Mouse (Mus musculus) WW6 (cell line): ENCODE data around the gene Grasp.

ENCODE experiments used
- DNase-seq: peaks from one replicate; pipeline ENCODE4 v3.0.0-alpha.2; 2013; ENCODE audit warnings: low read depth, low spot score

Gene Grasp

DNA sequence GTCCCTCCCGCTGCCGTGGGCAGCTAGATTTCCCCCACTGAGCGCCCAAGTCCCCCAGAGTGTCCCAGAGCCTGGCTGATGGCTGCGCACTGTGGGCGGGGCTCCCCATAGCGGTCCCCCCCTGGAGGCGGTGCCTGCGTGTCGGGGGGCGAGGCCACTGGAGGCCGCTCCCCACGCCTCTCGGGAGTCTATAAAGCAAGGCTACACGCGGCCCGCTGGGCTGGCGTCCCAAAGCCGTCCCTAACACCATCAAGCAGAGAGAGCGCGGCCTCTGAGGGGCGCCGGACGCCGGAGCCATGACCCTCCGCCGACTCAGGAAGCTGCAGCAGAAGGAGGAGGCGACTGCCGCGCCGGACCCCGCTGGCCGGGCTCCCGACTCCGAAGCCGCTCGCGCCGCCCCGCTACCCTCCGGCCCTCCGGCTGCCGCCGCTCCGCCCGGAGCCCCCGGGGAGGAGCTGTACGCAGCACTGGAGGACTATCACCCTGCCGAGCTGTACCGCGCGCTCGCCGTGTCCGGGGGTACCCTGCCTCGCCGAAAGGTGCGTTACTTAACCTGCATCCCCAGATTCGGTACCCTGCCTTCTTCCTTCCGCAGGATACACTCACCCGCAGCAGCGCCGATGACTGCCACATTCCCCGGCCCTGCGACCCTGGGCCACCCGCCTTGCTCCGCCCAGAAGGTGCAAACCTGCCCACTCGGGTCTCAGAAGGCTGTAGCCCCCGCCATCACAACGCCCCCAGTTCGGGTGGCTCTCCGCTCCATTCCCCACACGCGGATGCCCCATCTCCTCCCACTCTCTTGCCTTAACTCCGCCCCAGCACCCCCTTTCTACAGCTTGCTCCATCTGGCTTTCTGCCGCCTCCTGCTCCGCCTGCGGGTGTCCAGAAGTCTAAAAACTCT, at the start of gene Grasp:
Gene Grasp, plus strand, starts transcription at position 183 of the 901 bp plus-strand sequence.
- no peak for DNase-seq

DNA sequence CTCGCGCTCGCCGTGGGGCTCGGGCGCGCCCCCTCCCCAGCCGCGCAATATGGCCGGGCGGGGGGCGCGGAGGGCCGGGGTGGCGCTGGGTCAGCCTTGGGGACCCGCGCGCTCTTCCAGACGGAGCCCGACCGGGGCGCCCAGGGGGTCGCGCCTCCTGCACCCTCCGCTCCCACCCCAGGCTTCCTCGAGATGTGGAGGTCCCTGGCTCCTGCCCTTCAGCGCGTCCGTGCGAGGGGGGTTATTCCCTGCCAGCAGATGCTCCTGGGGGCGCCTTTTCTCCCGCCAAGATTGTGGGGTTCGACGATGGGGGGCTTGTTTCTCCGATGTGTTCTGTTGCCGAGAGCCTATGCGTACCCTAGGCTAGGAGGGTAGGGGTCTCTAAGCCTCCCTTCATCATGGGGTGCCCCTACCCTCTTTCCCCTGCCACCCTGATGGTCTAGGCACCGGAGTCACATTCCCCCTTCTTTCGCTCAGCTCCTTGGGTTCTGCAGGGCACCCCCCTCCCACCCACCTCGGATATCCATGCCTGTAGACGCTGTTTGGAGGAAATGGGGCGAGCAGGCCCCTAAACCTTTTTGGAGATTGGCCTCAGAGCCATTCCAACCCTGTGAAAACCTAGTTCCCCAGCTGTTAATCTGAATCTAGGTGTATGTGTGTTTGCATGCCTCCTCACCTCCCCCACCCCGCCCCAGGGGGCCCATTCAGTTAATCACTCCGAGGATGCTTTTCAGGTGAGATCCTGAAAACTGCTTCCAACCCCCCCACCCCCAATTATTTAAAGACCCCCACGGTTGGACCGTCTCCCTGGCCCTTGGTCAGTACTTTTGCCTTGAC, 49.5 kb upstream of the Grasp start:
- no peak for DNase-seq

DNA sequence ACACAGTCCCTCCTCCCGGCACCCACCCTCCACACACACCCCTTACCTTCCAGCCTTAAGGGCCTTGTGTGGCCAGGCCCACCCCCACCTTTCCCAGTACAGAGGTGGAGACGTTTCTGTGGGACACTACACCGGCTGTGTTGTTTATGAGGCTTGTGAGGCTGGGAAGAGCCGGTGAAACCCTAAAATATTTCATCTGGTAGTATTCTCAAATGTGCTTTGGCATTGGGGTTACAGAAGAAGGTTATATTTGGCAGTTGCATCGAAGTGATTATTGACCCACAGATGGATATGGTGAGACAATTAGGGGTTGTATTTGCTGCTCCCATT, 48.9 kb upstream of the Grasp start:
- DNase-seq = no peak

DNA sequence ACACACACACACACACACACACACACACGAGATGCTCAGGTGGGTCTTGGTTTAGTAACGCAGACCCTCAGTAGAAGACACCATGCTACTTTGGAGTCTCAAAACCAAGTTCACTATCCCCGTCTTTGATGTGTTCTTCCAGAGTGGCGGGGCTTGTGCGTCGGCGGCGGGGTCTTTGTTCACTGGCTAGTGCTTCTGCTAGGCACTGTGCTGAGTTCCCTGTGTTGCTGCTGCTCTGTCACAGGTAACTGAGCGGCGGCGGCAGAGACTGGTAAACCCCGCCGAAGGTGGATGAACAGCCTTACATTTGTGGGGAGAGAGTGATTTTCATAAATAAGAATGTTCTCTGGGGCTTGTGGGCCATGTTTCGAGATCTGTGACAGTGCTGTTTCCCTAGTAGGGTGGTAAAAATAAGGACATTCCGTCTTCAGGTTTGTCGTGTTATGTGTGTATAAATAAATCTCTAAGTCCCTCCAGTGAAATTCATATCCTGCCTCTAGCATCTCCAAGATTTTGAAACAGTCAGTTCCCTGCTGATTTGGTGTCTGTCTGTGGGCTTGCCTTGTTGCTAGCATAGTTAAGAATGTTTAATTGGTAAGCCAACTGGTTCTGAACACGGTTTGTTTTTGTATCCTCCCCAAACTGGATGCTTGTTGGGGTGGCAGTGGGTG, 48.2 kb upstream of the Grasp start:
- DNase-seq = no peak

DNA sequence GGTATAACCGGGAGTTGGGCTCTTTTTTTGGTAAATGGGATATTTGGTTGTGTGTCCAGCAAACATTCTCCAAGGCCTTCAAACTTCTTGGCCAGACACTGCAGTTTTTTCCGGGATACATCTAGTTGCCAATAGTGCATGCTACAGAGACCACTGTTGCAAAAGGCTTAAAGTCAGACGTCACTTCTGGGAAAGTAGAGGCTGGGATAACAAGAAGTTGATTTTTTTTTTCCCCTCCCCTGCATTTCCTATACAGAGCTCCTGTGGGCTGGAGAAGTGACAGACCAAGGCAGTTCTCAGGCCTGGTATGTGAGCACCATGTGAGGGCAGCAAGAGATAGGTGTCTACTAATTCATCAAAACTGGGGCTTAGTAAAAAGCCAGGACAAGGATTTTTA, 47.7 kb upstream of the Grasp start:
- no peak for DNase-seq

DNA sequence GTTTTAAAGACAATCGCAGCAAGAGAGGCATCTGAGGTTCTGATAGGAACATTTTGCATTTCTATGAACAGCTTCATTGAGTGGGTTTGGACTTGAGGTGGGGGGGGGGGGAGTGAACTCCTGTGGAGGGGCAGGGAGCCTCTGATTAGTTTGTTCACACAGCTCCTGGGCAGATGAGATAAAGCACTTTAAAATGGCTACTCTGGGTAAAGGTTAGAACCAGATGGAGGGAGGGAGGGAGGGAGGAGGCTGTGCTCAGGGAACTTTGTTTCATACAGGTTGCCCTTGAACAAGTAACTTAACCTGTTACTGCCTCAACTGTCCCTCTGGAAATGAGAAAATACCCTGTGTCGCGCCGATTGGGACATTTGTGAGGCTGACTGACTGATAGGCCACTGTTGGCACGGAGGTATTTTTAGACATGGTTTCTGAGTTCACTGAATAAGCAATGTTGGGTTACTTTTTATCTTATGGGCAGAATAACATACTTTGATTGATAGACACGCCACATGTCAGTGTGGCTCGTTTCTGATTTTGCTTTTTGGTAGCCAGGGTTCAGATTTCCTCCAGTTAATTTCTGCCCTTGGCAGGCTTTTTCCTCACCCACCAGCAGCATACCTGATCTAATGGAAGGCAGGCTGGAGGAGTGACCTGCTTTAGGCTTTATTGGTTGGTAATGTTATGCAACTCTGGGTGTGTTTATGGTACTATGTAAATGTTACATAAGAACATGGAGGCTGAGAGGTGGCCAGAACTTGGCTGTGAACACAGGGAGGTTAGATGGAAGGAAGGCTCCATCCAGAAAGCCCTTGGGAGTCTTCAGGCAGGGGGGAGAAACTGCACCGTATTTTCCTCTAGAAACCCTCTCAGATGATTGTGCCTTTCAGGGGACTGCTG, 46.9 kb upstream of the Grasp start:
- no peak for DNase-seq

DNA sequence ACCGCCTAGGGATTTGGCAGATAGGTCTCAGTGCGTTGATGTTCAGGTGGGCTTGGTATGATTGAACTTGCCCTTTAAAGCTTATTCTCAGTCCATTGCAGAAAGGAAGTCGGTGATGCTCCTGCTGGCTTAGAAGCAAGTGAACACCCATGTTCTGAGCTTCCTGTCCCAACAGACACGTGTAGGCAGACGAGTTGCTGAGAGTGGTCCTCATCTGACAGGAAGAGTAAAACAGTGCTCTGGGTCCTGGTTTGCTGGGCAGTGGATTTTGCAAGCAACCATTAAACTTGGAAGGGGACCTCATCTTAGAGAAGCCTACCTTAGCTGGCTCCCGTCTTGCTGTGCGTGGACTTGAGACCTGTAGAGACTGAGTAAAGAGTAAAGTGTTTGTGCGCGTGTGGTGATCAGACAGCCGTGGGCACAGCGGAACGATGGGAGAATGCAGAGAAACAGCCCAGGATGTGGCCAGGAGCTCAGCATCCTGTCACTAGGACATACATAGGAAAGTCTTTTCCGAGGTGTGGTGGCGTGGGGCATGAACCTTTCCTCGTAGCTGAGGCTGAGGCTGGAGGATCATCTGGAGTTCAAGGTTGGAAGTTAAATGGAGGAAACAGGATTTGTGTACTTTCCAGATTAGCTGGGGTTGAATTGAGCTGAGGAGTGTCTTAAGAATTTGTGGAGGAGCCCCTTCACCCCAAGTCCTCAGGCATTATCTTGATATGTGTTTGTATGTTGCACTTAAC, 43.5 kb upstream of the Grasp start:
- no peak for DNase-seq

DNA sequence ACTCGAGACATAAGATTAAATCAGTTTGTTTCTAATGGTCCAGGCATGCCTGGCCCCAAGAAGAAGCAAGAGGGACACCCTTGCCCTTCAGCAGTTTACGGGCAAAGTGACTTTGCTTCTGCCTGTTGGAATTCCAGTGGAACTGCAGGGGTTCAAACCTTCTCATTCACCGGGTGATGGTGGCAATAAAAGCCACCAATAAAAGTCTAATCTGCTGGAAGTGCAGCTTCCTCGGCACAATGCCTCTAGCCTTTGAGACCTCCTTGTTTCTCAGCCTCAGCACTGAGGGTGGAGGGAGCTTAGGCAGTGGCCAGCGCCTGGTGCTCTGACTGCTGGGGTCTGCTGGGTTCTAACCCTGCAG, 42.9 kb upstream of the Grasp start:
- no peak for DNase-seq

DNA sequence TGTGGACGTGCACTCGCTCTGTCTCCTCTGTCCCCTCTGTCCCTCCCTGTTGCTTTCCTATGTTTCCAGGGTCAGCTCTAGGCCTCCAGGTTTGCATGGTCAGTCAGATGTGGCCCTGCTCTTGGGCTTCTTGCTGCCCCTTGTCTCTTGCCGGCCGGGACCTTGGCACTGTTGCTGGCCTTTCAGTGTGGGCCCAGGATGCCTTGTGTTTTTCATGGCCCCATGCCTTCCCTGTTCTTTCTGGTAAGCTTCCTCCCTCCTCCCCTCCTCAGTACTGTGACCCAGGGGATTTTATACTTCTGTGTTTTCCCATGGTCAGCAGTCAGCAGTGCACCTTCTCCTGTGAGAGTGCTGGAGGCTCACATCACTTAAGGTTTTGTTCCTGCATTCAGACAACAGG, 42.5 kb upstream of the Grasp start:
- no peak for DNase-seq

DNA sequence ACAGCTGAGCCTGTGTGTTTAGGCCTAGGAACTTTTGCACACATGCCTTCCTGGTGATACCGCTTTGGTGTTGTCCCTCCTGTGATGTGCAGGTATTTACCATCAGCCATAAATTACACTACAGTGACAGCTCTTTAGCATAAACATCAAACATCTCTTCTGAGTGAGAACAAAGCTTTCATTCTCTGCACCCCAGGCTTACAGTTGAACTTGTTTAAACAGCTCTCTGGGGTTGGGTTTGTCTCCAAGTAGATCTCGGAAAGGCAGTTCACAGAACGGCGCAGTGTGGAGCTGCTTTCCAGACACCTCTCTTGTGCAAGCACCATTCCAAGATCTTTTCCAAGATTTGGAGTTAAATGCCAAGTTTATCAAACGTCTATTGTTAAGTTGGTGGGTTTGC, 41.3 kb upstream of the Grasp start:
- DNase-seq = no peak

DNA sequence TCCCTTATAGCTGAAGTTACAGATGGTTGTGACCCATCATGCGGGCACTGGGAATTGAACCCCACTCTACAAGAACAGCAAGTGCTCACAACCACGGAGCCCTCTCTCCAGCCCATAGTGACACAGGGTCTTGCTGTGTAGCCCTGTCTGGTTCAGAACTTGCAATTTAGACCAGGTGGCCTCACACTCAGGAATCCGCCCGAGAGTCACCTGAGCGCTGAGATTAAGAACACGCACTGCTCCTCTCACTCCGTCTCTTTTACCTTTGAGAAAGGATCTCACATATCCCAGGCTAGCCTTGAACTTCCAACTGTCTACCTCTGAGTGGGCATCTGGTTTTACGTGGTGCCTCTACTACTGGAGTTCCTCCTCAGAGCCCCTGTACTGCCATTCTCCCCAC, 39.7 kb upstream of the Grasp start:
- no peak for DNase-seq

DNA sequence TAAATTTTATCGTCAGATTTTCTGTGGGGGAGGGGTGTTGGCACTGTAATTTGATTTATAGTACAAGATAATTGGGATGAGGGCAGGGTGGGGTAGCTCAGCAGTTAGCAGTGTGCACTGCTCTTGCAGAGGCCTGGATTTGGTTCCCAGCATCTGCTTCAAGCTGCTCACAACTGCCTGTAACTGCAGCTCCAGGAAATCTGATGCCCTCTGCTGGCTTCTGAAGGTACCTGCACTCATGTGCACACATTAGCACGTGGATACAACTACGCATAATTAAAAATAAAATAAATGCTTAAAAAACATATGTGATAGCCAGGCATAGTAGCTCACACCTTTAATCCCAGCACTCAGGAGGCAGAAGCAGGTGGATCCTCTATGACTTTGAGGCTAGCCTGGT, 38.4 kb upstream of the Grasp start:
- no peak for DNase-seq

DNA sequence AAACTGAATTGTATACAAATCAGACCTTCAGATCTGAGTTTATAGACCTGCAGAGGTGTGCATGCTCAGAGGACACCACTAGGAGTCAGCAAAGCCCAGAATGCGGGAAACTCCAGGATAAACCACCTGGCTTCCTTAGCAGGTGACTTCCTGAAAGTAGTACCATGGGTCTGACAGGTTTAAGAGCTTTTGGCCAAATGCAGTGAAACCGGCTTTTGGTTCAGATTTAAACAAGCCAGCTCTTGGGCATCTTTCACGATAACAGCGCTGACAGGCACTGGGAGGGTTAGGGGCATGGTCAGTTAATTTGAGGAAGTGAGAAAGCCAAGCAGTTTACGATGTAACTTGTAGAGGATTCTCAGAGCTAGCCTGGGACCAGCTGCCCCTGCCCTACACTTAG, 36.1 kb upstream of the Grasp start:
- DNase-seq = no peak

DNA sequence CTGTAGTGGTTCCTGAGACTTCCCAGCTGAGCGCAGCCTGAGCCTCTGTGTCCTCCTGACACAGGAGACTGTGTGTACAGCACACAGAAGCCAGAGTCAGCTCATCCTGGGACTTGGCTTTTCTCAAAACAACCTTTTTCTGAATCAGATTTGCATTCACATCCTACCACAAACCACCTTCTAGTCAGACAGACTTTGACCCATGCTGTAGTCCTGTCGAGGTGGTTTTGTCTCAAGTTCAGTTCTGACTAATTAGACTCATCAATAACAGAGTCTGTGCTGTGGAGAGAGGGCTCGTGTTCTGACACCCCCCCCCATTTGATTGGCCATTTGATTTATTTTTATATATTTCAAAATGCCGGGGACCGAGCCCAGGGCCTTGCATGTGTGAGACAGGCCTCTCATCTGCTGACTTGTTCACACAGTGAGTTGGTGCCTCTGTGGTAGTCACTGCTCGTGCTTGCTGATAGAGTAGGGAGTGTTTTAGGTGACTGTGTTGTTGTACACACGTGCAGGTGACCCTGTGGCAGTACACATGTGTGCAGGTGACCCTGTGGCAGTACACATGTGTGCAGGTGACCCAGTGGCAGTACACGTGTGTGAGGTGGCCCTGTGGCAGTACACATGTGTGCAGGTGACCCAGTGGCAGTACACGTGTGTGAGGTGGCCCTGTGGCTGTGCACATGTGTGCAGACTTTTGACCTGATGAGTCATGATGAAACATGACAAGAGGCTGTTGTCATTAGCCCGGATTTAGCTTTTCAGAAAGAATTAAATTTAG, 33.8 kb upstream of the Grasp start:
- DNase-seq = no peak

DNA sequence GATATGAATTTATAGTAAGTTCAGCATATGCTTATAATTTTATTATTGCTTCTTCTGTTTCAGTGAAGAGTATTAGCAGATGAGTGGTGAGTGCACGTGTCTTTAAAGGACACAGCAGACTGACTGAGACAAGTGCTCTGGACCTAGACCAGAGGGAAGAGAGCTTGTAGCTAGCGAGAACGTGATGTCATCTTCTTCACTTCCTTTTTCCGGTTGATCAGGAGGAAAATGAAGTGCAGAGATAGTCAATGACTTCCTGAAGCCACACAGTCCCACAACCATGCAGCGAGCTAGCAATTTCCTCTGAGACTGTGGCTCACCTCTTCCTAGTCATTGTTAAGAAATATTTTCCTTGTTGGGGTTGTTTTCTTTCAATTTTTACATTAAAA, 33.2 kb upstream of the Grasp start:
- no peak for DNase-seq

DNA sequence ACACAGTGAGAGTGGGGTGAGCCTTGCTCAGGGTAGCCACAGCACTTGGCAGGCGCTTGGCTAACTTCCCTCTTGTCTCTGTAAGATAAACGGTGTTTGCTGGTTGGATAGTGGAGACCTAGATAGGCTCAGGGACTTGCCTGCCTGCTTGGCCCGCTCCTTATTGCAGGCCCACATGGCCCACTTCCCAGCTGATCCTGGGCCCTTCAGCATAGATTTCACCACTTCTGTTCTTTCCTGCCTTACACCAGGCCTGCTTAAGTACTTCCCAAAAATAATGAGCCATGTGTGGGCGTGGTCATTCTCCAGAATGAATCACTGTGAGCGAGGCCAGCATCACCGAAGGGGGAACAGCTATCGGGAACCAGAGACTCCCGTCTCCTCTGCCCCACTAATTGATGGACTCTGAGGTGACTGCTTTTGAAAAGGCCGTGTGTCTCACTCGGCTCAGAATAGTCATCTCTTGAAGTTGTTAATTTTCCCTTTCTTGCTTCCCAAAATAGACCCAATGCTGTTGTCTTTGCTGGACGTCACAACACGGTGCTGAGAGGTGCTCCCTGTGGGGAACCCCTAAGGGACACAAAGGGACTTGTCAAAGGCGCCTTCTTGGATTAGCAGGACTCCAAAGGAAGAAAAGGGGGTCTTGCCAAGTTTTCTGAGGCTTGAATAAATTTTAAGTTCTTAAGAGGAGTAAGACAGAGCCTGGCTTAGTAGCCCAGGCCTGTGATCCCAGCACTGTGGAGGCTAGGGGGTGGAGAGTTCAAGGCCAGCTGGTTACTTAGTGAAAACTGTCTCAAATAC, 32.3 kb upstream of the Grasp start:
- no peak for DNase-seq

DNA sequence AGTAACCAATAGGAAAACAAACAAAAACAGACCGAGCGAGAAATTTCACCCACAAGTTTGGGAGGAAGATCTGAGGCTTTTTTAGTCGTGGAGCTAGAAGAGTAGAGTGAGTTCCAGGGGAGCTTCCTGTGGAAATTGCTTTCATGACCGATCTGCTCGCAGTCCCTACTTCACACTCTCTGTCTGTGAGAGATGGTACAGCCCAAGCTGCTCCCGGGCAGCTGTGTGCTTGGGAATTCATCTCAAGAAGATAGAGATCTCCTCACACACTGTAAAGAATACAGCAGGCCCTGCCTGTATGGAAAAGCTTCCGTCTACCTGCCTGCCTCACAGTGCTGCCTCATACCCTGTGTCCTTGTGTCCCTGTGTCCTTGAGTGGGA, 31.7 kb upstream of the Grasp start:
- DNase-seq = no peak

DNA sequence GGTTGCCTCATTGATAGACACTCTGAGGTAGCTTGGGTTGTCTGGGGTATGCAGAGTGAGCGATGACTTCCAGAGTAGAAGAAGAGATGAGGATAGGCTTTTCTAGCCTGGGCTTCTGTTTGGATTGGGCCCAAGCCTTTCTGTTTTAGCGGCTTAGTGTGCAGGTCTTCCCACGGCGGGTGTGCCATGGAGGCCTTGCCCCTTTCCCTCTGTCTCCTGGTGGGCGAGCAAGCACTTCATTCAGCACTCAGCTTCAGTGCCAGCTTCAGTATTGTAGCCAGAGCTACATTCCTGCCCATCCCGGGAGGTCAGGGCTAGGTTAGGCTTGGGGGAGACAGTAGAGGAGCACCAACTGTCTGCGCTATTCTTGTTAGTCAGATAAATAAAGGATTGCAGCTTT, 31.3 kb upstream of the Grasp start:
- no peak for DNase-seq

DNA sequence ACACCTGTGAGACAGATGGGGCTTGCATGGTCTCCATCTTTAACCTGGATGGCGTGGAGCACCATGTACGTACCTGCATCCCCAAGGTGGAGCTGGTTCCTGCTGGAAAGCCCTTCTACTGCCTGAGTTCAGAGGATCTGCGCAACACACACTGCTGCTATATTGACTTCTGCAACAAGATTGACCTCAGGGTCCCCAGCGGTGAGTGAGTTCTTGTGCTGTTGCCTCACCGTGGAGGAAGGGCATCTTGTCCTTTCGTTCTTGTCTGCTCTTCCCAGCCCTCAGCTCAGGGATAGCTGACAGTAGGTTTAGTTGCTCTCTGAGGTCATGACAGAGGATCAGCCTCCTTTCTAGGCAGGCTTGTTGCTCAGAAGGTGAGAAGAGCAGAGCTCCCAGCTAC, 30.0 kb upstream of the Grasp start:
- DNase-seq = no peak
